Mouse (Mus musculus) bone marrow macrophage, adult 2 months (primary cell): Measurements from ENCODE around the gene Zfp988.
"Not testable (repeated sequence)": the region's sequence is repeated elsewhere in the genome, so short reads cannot be mapped to it uniquely, and the experiment has no call there.

Source experiments
- CTCF ChIP-seq: IDR thresholded peaks from 2 replicates; pipeline ENCODE4 v1.5.1; 2012; ENCODE audit warnings: low read depth, mild to moderate bottlenecking, low read length, moderate library complexity
- POLR2A ChIP-seq: IDR thresholded peaks from 2 replicates; pipeline ENCODE4 v1.6.1; 2012; ENCODE audit warnings: mild to moderate bottlenecking, low read depth, low read length, borderline replicate concordance

GRCm38 (mm10) chr4:147340236-147340635, 34.8 kb downstream of the Zfp988 start:
- TF ChIP-seq POLR2A, CTCF: not testable (repeated sequence)
